24 mouse cellular contexts compared by ENCODE assay signal in genomic region chr13:117082758-117083157, GRCm38 (mm10).
"Had no signal": no experiment of that assay in that cellular context is flagged by ENCODE, and none has a peak within 500 bp of the region (broad histone marks: within the 10 kb centered on the region; RNA-seq: fewer than 3 reads in every experiment).

No protein-coding gene starts in this region.

- DNase-seq: gastrocnemius, postnatal 14 days; heart, adult 18-20 months; heart, postnatal 4 days; kidney, adult 18-20 months; kidney, adult 8-10 months; kidney, postnatal 10 days; kidney, postnatal 25 days; kidney, postnatal 4 days; liver had no signal

- H3K9ac ChIP-seq: heart, embryonic 13.5 days; heart, embryonic 15.5 days; hindbrain, embryonic 12.5 days; hindbrain, embryonic 14.5 days; intestine, embryonic 15.5 days; limb, embryonic 13.5 days; liver, embryonic 14.5 days had no signal

- H3K27ac ChIP-seq: heart, embryonic 10.5 days; heart, embryonic 13.5 days; heart, embryonic 15.5 days; hindbrain, embryonic 10.5 days; hindbrain, embryonic 12.5 days; hindbrain, embryonic 14.5 days; intestine, embryonic 15.5 days; layer of hippocampus, adult 2 months; left cerebral cortex, adult 2 months; limb, embryonic 13.5 days; liver, embryonic 14.5 days had no signal

- H3K4me1 ChIP-seq: heart, embryonic 10.5 days; heart, embryonic 13.5 days; heart, embryonic 15.5 days; hindbrain, embryonic 10.5 days; hindbrain, embryonic 12.5 days; intestine, embryonic 15.5 days; limb, embryonic 13.5 days had no signal

- H3K36me3 ChIP-seq: heart, embryonic 10.5 days; heart, embryonic 13.5 days; heart, embryonic 15.5 days; hindbrain, embryonic 10.5 days; hindbrain, embryonic 12.5 days; intestine, embryonic 15.5 days; limb, embryonic 13.5 days had no signal

- H3K4me3 ChIP-seq: heart, embryonic 10.5 days; heart, embryonic 13.5 days; heart, embryonic 15.5 days; hindbrain, embryonic 10.5 days; hindbrain, embryonic 12.5 days; intestine, embryonic 15.5 days; layer of hippocampus, adult 2 months; left cerebral cortex, adult 2 months; limb, embryonic 13.5 days had no signal

- H3K9me3 ChIP-seq: heart, embryonic 10.5 days; heart, embryonic 13.5 days; heart, embryonic 15.5 days; hindbrain, embryonic 10.5 days; hindbrain, embryonic 12.5 days; intestine, embryonic 15.5 days; limb, embryonic 13.5 days had no signal

- ATAC-seq: hindbrain, embryonic 16.5 days; inflammation-experienced regulatory T-cells, adult 6 months; intestine, embryonic 15.5 days; intestine, postnatal 0 days had no signal

- H3K27me3 ChIP-seq: heart, embryonic 13.5 days; heart, embryonic 15.5 days; hindbrain, embryonic 12.5 days; intestine, embryonic 15.5 days; limb, embryonic 13.5 days had no signal

- H3K4me2 ChIP-seq: heart, embryonic 13.5 days; heart, embryonic 15.5 days; hindbrain, embryonic 12.5 days; hindbrain, embryonic 14.5 days; intestine, embryonic 15.5 days; limb, embryonic 13.5 days; liver, embryonic 11.5 days had no signal
